Mouse (Mus musculus) ES-Bruce4 (cell line): ENCODE results near the gene Pkmyt1. TPM values are rescaled to one million over a fixed set of nuclear protein-coding genes. Genes with fewer than 3 reads are reported as not detected.

ENCODE experiments used
- H3K27ac ChIP-seq: 2 replicates; pipeline ENCODE4 v1.5.1; 2012; ENCODE audit warnings: low read length, inconsistent platforms; ENCODE audit not compliant: insufficient read depth
- H3K27me3 ChIP-seq: 2 replicates; pipeline ENCODE4 v1.6.1; 2012; ENCODE audit warnings: mild to moderate bottlenecking, low read length, inconsistent platforms; ENCODE audit not compliant: control insufficient read depth, poor library complexity, insufficient read depth, severe bottlenecking
- H3K36me3 ChIP-seq: 2 replicates; pipeline ENCODE4 v1.6.1; 2012; ENCODE audit warnings: inconsistent platforms, mild to moderate bottlenecking, low read length, moderate library complexity; ENCODE audit not compliant: control insufficient read depth, poor library complexity, insufficient read depth, severe bottlenecking
- H3K4me1 ChIP-seq: one replicate; pipeline ENCODE4 v1.8.1; 2011; ENCODE audit warnings: low read length; ENCODE audit not compliant: control insufficient read depth, insufficient read depth
- H3K4me3 ChIP-seq: 2 replicates; pipeline ENCODE4 v1.5.1; 2011; ENCODE audit warnings: low read depth, mild to moderate bottlenecking, low read length
- H3K9ac ChIP-seq: 2 replicates; pipeline ENCODE4 v1.6.1; 2012; ENCODE audit warnings: low read depth, mild to moderate bottlenecking, inconsistent platforms; ENCODE audit not compliant: poor library complexity, severe bottlenecking
- H3K9me3 ChIP-seq: replicated peaks from 2 replicates; pipeline ENCODE4 v1.6.1; 2012; ENCODE audit warnings: mild to moderate bottlenecking, low read length, inconsistent platforms; ENCODE audit not compliant: control insufficient read depth, poor library complexity, insufficient read depth, severe bottlenecking
- CTCF ChIP-seq: IDR thresholded peaks from one replicate; pipeline ENCODE4 v1.8.1; 2011; ENCODE audit warnings: low read depth, low read length
- EP300 ChIP-seq: IDR thresholded peaks from 2 replicates; pipeline ENCODE4 v1.6.1; 2011; ENCODE audit warnings: low read depth, low read length; ENCODE audit not compliant: insufficient read depth
- POLR2A ChIP-seq: IDR thresholded peaks from one replicate; pipeline ENCODE4 v1.8.1; 2011; ENCODE audit warnings: low read length; ENCODE audit not compliant: insufficient read depth
- polyA plus RNA-seq: library from polyadenylated mRNA; stranded (reverse); fragments of >200 nt; gene quantifications from 2 replicates; pipeline ENCODE4 v1.2.4, GENCODE M21; 2011; ENCODE audit warnings: low read depth; ENCODE audit not compliant: missing spikeins, insufficient read depth, insufficient read length

Pkmyt1 gene
- polyA plus RNA-seq, 1 experiment = 26.5 TPM

DNA sequence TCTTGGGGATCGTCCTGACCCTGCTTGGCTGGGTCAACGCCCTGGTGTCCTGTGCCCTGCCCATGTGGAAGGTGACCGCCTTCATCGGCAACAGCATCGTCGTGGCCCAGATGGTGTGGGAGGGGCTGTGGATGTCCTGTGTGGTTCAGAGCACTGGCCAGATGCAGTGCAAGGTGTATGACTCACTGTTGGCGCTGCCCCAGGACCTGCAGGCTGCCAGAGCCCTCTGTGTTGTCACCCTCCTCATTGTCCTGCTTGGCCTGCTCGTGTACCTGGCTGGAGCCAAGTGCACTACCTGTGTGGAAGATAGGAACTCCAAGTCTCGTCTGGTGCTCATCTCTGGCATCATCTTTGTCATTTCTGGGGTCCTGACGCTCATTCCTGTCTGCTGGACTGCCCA lies 45.0 kb upstream of the Pkmyt1 start:
- 0 out of 2 replicates have a peak, but pooled peaks cover 6% of the 10 kb centered on the region for H3K36me3 ChIP-seq
- H3K27me3 ChIP-seq = no peaks in the 10 kb centered on the region
- TF ChIP-seq CTCF (no peak), EP300 (no peak), POLR2A (no peak)
- no peaks in the 10 kb centered on the region for H3K9me3 ChIP-seq
- H3K9ac ChIP-seq = no peak overlapping the region
- H3K27ac ChIP-seq = 0 out of 2 replicates have a peak overlapping the region, but pooled peaks have one; percentile 51
- H3K4me3 ChIP-seq = no peak overlapping the region
- peaks cover 12% of the 10 kb centered on the region for H3K4me1 ChIP-seq

DNA sequence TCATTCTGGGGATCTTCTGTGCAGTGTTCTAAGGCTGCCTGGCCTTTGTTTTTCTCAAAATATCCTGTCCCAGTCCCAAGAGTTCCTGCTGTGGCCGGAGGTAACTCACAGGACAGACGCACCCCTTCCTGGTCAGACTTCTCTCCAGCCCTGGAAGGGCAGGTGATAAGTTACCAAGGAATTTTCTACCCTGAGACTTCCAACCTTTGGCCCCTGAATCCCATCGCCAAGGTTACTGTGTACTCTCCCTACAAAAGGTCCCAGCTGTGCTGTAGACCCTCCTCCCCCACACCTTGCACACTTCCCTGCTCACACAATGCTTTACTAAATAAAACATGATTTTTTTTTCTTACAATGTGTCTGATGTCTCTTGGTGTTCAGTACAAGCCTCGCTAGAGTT lies 44.0 kb upstream of the Pkmyt1 start:
- H3K4me1 ChIP-seq = peaks cover 12% of the 10 kb centered on the region
- no peak overlapping the region for H3K9ac ChIP-seq
- H3K9me3 ChIP-seq = no peaks in the 10 kb centered on the region
- no peaks in the 10 kb centered on the region for H3K27me3 ChIP-seq
- H3K27ac ChIP-seq = peak overlapping the region; percentile 51; the same call in 1 of the 2 replicates
- TF ChIP-seq EP300 (no peak), POLR2A (no peak), CTCF (no peak)
- H3K36me3 ChIP-seq = 0 out of 2 replicates have a peak, but pooled peaks cover 6% of the 10 kb centered on the region
- H3K4me3 ChIP-seq = no peak overlapping the region

DNA sequence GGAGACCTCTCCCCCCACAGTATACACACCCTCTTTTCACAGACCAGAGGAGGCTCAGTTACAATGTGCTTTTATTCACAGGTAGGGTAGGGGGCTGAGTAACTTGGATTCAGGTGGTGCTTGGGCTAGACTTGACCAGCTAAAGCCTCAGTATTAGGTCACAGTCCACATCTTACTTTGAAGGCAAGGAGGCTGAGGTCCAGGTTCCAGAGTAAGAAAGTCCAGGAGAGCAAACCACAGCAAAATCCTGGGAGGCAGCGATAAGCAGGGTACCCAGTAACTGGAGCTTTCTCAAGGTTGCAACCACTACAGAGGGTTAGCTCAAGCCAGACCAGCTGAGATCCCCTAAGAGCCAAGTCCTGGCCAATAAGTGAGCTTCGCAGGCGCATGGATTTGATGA lies 43.6 kb upstream of the Pkmyt1 start:
- Histone ChIP-seq H3K9me3 (no peaks in the 10 kb centered on the region), H3K27ac (no peak overlapping the region), H3K4me3 (peak overlapping the region; percentile 63; the same call in 1 of the 2 replicates), H3K36me3 (0 out of 2 replicates have a peak, but pooled peaks cover 6% of the 10 kb centered on the region), H3K27me3 (no peaks in the 10 kb centered on the region), H3K4me1 (peaks cover 12% of the 10 kb centered on the region), H3K9ac (no peak overlapping the region)
- TF ChIP-seq EP300 (no peak), POLR2A (no peak), CTCF (no peak)

DNA sequence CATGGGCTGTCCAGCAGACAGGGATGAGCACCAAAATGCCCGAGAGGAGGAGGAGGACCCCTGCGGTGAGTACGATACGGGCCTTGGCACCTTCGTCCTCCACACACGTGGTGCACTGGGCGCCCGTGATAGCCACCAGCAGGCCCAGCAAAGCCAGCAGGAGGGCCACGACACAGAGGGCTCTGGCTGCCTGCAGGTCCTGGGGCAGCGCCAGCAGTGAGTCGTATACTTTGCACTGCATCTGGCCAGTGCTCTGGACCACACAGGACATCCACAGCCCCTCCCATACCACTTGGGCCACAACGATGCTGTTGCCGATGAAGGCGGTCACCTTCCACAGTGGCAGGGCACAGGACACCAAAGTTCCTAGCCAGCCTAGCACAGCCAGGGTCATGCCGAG lies 42.9 kb upstream of the Pkmyt1 start:
- Histone ChIP-seq H3K9ac (peak overlapping the region; percentile 4; the same call in 1 of the 2 replicates), H3K9me3 (no peaks in the 10 kb centered on the region), H3K4me3 (peak overlapping the region; percentile 63), H3K27ac (no peak overlapping the region), H3K4me1 (peaks cover 12% of the 10 kb centered on the region), H3K27me3 (no peaks in the 10 kb centered on the region), H3K36me3 (0 out of 2 replicates have a peak, but pooled peaks cover 6% of the 10 kb centered on the region)
- TF ChIP-seq EP300 = no peak
- no peak for TF ChIP-seq CTCF
- TF ChIP-seq POLR2A = no peak

DNA sequence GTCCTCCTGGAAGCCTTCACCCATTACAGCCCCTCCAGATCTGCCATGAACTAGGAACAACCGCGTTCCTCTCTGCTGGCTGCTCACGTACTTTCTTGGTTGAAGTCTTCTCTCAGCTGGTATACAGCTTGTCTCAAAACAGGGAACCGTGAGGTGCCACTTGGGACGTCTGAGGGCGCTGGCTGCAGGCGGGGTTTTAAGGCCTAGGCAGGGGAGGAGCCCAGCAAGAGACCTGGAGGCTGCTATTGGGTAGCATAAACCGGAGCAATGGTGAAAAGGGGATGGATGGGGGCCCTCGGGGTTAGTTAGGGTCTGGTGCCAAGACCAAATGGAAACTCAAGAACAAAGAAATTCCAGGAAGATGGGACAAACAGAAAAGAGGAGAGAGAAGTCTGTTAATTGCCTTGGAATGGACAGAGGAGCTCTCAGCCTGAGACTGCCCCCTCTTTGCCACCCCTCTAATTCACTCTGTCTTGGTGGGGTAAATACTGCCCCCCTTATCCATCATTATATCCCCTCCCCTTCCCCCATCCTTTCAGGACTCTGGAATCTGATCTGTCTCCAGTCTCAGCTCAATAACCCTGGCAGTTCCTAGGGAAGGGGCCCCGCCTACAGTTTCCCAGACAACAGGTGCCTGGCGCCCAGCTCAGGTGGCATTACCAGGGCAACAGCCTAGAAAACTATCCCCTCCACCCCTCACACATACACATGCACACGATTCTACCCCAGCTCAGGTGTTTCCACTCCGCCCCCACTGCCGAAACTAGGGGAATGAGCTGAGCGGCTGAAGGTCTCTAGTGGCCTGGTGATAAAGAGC lies 42.1 kb upstream of the Pkmyt1 start, which contains the start of gene Cldn9:
Cldn9 (minus strand) TSS at position 171 of the 817 bp plus-strand sequence.
- no peak for TF ChIP-seq CTCF
- TF ChIP-seq EP300 = no peak
- TF ChIP-seq POLR2A = no peak
- no peaks in the 10 kb centered on the region for H3K9me3 ChIP-seq
- H3K4me1 ChIP-seq = peaks cover 12% of the 10 kb centered on the region
- H3K27me3 ChIP-seq = no peaks in the 10 kb centered on the region
- H3K4me3 ChIP-seq = peak within 1 kb of the TSS; percentile 63
- H3K36me3 ChIP-seq = 0 out of 2 replicates have a peak, but pooled peaks cover 6% of the 10 kb centered on the region
- H3K27ac ChIP-seq = peak within 1 kb of the TSS; percentile 7; the same call in 1 of the 2 replicates
- peak within 1 kb of the TSS; percentile 10; the same call in 1 of the 2 replicates for H3K9ac ChIP-seq

DNA sequence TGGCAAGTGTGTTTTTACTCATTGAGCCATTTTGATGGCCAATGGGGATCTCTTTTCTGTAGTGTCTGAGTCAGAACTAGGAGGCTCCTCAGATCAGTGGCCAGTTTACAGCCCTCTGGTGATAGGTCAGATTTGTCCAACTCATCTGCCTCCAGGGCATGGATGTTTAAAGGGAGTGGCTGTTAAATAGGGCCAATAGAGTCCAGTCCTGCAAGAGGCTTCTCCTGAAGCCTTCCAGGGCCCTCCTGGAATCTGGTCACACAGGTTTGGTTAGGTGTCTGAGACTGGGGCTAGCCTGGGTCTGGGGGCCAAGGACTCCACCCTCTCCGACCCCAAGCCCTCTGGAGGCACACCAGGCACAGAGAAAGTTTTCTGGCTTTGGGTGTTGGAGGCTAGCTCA lies 31.6 kb upstream of the Pkmyt1 start:
- Histone ChIP-seq H3K4me1 (peaks cover 10% of the 10 kb centered on the region), H3K27ac (peak overlapping the region; percentile 91)

More for the DNA sequence above, 31.6 kb upstream of the Pkmyt1 start:
- Histone ChIP-seq H3K27me3 (no peaks in the 10 kb centered on the region), H3K4me3 (no peak overlapping the region), H3K36me3 (no peaks in the 10 kb centered on the region), H3K9ac (no peak overlapping the region), H3K9me3 (no peaks in the 10 kb centered on the region)
- TF ChIP-seq EP300 (peak; percentile 92), POLR2A (no peak)
